Mouse (Mus musculus): ENCODE measurements around the gene Tifab.

GRCm38 (mm10) chr13:56223625-56224024 lies 44.9 kb upstream of the Tifab start:
- TF ChIP-seq CTCF (IDR thresholded peaks at IDR 0.05; ENCODE audit: extremely low read depth, insufficient read length, insufficient replicate concordance, low read depth, low read length) (no peak), POLR2A (IDR thresholded peaks at IDR 0.05; ENCODE audit: low read depth, low read length) (no peak)

All from small intestine, adult 2 months (tissue).